Mouse (Mus musculus) neural tube, embryonic 11.5 days (tissue): ENCODE results near the gene Tmem223. TPM values are rescaled to one million over a fixed set of nuclear protein-coding genes. Genes with fewer than 3 reads are reported as not detected.

Experiments used
- ATAC-seq: fragments of 200-750 bp; cut with Nextera tagmentation; 2 replicates; pipeline ENCODE4 v1.8.0; 2017; ENCODE audit warnings: moderate number of reproducible peaks, mild to moderate bottlenecking, moderate TSS enrichment, moderate library complexity; ENCODE audit not compliant: insufficient read depth, low FRiP score, low TSS enrichment
- DNase-seq: peaks from one replicate; pipeline ENCODE4 v3.0.0-alpha.2; 2015; ENCODE audit warnings: low spot score
- H3K27ac ChIP-seq: fragments of 300-500 bp; sonication (generic); 2 replicates; pipeline ENCODE4 v1.5.1; 2014; ENCODE audit warnings: low read depth, mild to moderate bottlenecking, low read length
- H3K27me3 ChIP-seq: fragments of 300-500 bp; sonication (generic); 2 replicates; pipeline ENCODE4 v1.6.1; 2014; ENCODE audit warnings: mild to moderate bottlenecking, low read length, mixed read lengths; ENCODE audit not compliant: control insufficient read depth, insufficient read depth
- H3K36me3 ChIP-seq: fragments of 300-500 bp; sonication (generic); 2 replicates; pipeline ENCODE4 v1.6.1; 2014; ENCODE audit warnings: mild to moderate bottlenecking, low read length, moderate library complexity, mixed read lengths; ENCODE audit not compliant: control insufficient read depth, insufficient read depth
- H3K4me1 ChIP-seq: fragments of 300-500 bp; sonication (generic); 2 replicates; pipeline ENCODE4 v1.6.1; 2014; ENCODE audit warnings: low read length, mixed read lengths; ENCODE audit not compliant: control insufficient read depth, insufficient read depth
- H3K4me2 ChIP-seq: fragments of 300-500 bp; sonication (generic); 2 replicates; pipeline ENCODE4 v1.6.1; 2014; ENCODE audit warnings: low read depth, mild to moderate bottlenecking, moderate library complexity
- H3K4me3 ChIP-seq: fragments of 300-500 bp; sonication (generic); 2 replicates; pipeline ENCODE4 v1.5.1; 2014; ENCODE audit warnings: low read depth, low read length
- H3K9ac ChIP-seq: fragments of 300-500 bp; sonication (generic); 2 replicates; pipeline ENCODE4 v1.6.1; 2014; ENCODE audit warnings: mild to moderate bottlenecking, low read length
- H3K9me3 ChIP-seq: fragments of 300-500 bp; sonication (generic); 2 replicates; pipeline ENCODE4 v1.6.1; 2016; ENCODE audit warnings: low read length; ENCODE audit not compliant: control insufficient read depth
- WGBS: fragments of 180-500 bp; shearing (Covaris S2); extraction: QIAGEN DNeasy Blood & Tissue Kit; methylation state at CpG from one replicate; pipeline ENCODE4 v1.1.7; 2014; 5-methylcytosine and 5-hydroxymethylcytosine counted together
- polyA plus RNA-seq: library from polyadenylated mRNA; unstranded; fragments of >200 nt; fragmentation: Nextera tagmentation; extraction: Ambion mirVana; gene quantifications from 2 replicates; pipeline ENCODE4 v1.2.1, GENCODE M21; 2014

Tmem223 gene
- polyA plus RNA-seq, 1 experiment from 2014 or later = 181 TPM

DNA sequence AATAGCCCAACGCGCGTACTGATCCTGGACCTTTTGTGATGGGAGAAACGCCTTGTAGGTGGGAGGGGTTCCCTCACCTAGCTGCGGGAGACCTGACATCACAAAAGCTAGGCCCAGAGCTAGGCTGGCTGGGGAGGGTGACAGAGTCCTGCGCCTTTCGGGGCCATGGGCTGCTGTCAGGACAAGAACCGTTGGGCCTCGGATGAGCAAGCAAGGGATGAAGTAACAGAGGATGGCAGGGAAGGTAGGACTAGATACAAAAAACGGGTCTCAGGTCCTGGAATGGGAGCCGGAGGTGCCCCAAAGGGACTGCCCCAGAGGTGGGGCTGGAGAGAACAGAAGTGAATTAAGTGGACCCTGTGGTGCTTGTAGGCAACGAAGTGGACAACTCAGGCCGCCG is 30.2 kb upstream of the Tmem223 start, which contains the start of gene 1700092M07Rik:
1700092M07Rik (plus strand) TSS at position 116 of the 400 bp plus-strand sequence.
- peak within 1 kb of the TSS; percentile 96 for H3K4me2 ChIP-seq
- H3K9ac ChIP-seq = peak within 1 kb of the TSS; percentile 56
- H3K36me3 ChIP-seq = peaks cover 1% of the 10 kb centered on the region
- DNase-seq (no peak), ATAC-seq (no peak; the same call in 1 of the 2 replicates)
- peaks cover 13% of the 10 kb centered on the region; the same call in 1 of the 2 replicates for H3K4me1 ChIP-seq
- 74% methylated on average over 14 of the region's 14 CpGs for WGBS
- no peaks in the 10 kb centered on the region for H3K27me3 ChIP-seq
- H3K27ac ChIP-seq = peak within 1 kb of the TSS; percentile 86
- peak within 1 kb of the TSS; percentile 78 for H3K4me3 ChIP-seq
- no peaks in the 10 kb centered on the region for H3K9me3 ChIP-seq

DNA sequence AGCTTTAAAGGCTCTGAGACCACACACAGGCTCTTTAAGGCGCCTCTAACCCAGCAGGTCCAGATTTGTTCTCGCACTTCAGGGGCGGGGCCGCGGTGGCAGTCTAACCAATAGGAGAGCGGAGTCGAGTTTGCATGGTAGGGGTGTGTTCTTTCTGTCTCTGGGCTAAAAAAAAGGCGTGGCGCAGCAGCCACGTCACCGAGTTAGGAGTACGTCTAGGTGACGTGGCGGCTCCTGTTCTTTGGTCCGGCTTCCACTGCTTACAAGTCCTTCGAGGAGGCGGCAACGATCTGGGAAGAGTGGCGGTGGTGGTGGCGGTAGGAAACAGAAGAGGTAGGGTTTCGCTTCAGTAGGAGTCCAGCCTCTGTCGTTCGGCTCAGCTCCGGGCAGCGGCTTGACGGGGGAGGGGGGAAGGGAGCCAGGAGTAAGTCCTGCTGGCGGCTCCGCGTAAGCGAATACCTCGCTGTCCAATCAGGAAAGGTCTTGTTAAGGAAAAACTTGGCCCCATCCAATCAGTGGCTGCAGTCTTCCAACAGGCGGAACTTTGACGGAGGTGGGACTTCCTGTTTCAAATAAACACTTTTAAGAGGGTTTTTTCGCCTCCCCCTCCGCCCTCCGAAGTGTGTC is 29.4 kb upstream of the Tmem223 start, which contains the start of gene Stx5a:
Stx5a (plus strand) TSS at position 171 of the 627 bp plus-strand sequence.
- peaks cover 4% of the 10 kb centered on the region for H3K36me3 ChIP-seq
- H3K27ac ChIP-seq = peak within 1 kb of the TSS; percentile 86
- WGBS = 0% methylated on average over 36 of the region's 36 CpGs
- ATAC-seq = peak; percentile 97
- H3K9ac ChIP-seq = peak within 1 kb of the TSS; percentile 85
- H3K4me3 ChIP-seq = peak within 1 kb of the TSS; percentile 78
- peak within 1 kb of the TSS; percentile 96 for H3K4me2 ChIP-seq
- no peaks in the 10 kb centered on the region for H3K9me3 ChIP-seq
- peak; percentile 96 for DNase-seq
- H3K27me3 ChIP-seq = no peaks in the 10 kb centered on the region
- H3K4me1 ChIP-seq = peaks cover 13% of the 10 kb centered on the region; the same call in 1 of the 2 replicates

DNA sequence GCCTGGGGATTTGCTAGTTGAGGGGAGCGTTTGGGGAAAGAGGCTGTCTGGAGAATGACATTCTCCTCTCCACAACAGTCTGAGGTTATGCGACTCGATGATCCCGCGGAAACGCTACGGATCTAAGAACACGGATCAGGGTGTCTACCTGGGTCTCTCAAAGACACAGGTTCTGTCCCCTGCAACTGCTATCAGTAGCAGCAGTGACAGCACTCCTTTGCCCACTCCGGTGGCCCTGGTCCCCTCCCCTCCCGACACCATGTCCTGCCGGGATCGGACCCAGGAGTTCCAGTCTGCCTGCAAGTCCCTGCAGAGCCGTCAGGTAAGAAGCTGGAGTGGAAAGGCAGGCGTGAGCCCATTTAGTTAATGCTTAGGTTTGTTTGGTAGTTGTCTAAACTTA is 28.6 kb upstream of the Tmem223 start:
- Histone ChIP-seq H3K9ac (peak overlapping the region; percentile 85), H3K36me3 (peaks cover 4% of the 10 kb centered on the region), H3K27ac (0 out of 2 replicates have a peak overlapping the region, but pooled peaks have one; percentile 36), H3K9me3 (no peaks in the 10 kb centered on the region), H3K4me1 (peaks cover 9% of the 10 kb centered on the region; the same call in 1 of the 2 replicates), H3K4me3 (peak overlapping the region; percentile 78), H3K27me3 (no peaks in the 10 kb centered on the region), H3K4me2 (peak overlapping the region; percentile 96)
- DNase-seq (no peak), ATAC-seq (no peak)
- 17% methylated on average over 14 of the region's 14 CpGs for WGBS

DNA sequence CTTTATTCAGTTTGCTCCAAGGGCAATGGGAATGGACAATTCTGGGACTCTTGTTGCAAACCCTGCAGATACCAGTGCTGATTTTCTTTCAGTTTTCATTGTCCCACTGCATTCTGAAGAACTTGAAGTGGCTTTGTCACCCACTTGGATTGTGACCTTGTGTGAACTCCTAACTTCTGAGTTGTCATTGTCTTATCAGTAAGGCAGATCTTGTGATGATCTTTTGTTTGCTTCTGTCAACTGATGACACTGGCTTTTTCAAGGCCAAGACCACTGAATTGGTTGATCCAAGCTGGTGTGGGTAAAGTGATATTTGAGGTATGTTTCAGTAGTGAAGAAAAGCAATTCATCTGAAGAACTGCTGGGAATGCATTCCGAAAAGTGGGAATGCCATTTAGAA is 25.4 kb upstream of the Tmem223 start:
- no peak overlapping the region for H3K27ac ChIP-seq
- no peaks in the 10 kb centered on the region for H3K27me3 ChIP-seq
- H3K4me3 ChIP-seq = no peak overlapping the region
- no peaks in the 10 kb centered on the region for H3K9me3 ChIP-seq
- 90% methylated on average over 1 of the region's 1 CpGs for WGBS
- H3K9ac ChIP-seq = no peak overlapping the region
- DNase-seq (no peak), ATAC-seq (no peak)
- H3K4me1 ChIP-seq = peaks cover 9% of the 10 kb centered on the region; the same call in 1 of the 2 replicates
- no peak overlapping the region for H3K4me2 ChIP-seq
- peaks cover 19% of the 10 kb centered on the region for H3K36me3 ChIP-seq

DNA sequence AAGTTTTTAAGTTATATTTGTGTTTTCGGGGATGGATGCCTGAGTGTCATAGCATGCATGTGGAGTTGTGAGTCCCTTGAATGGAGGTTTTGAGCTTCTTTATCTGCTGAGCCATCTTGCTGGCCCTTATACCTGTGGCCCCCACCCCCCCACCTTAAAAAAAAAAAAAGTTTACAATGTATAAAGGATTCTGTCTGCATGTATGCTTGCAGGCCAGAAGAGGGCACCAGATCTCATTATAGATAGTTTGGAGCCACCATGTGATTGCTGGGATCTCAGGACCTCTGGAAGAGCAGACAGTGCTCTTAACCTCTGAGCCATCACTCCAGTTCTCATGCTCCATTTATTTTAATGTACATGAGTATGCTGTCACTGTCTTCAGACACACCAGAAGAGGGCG is 23.4 kb upstream of the Tmem223 start:
- Histone ChIP-seq H3K9ac (no peak overlapping the region), H3K4me1 (peaks cover 5% of the 10 kb centered on the region; the same call in 1 of the 2 replicates), H3K9me3 (no peaks in the 10 kb centered on the region), H3K36me3 (peaks cover 22% of the 10 kb centered on the region), H3K27me3 (no peaks in the 10 kb centered on the region), H3K27ac (no peak overlapping the region), H3K4me2 (no peak overlapping the region), H3K4me3 (no peak overlapping the region)
- no peak for DNase-seq
- no peak for ATAC-seq
- 69% methylated on average over 2 of the region's 2 CpGs for WGBS

DNA sequence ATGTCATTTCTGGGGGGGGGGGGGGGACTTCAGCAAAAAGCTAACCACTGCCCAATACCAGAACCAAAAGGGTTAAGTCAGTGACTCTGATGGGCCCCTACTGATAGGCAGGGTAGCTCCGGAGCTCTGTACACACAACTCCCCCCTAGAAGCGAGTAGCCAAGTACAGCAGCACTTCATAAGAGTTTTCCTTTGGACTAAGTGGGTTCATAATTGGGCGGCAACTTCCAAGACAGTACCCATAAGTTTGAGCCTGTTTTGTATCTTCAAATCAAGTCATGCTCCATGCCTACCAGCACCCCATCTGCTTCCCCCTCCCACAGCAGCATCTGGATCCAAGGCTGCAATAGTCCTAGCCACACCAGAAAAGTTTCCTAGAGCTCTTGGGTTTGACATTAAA is 15.1 kb upstream of the Tmem223 start:
- H3K4me2 ChIP-seq = no peak overlapping the region
- H3K4me3 ChIP-seq = no peak overlapping the region
- peaks cover 7% of the 10 kb centered on the region; the same call in 1 of the 2 replicates for H3K36me3 ChIP-seq
- H3K4me1 ChIP-seq = peaks cover 7% of the 10 kb centered on the region
- no peaks in the 10 kb centered on the region for H3K27me3 ChIP-seq
- H3K27ac ChIP-seq = no peak overlapping the region
- DNase-seq (no peak), ATAC-seq (no peak)
- H3K9me3 ChIP-seq = no peaks in the 10 kb centered on the region
- WGBS = 74% methylated on average over 3 of the region's 3 CpGs
- H3K9ac ChIP-seq = no peak overlapping the region

DNA sequence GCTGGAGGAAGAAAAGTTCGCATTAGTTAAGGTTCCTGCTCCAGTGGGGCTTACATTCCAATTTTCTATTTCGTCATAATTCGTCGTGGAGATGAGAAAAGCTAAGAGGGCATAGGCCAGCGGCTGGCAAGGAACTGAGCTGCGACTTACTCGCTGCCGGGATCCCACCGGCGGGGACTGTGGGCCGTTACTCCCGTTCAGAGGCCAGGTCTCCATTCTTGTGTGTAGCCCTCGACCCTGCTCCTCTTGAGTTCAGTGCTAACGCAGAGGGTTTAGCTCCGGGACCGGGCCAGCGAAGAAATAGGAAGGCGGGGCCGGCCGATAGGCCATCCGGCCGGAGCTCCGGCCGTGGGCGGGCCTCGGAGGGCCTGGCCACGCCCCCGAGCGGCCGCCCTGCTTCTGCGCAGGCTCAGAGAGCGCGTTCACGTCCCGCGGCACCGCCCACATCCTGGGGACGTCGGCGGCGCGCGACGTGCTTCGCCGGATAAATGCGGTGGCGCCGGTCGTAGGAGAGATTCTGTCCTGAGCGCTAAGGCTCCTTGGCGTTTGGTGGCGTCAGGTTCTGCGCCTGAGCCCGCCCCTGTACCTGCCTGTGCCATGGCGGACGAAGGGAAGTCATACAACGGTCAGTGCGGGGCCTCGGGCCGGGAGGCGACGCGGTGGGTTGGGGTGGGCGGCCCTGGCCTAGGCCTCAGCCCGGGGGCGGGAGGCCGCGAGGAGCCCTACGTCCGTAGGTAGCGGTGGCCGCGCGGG is 14.0 kb upstream of the Tmem223 start, which contains the start of gene Nxf1:
Nxf1 (plus strand) TSS at position 439 of the 753 bp plus-strand sequence.
- DNase-seq (peak; percentile 96), ATAC-seq (peak; percentile 92)
- peak within 1 kb of the TSS; percentile 92 for H3K4me3 ChIP-seq
- H3K4me2 ChIP-seq = peak within 1 kb of the TSS; percentile 77
- H3K27ac ChIP-seq = peak within 1 kb of the TSS; percentile 75
- H3K9me3 ChIP-seq = no peaks in the 10 kb centered on the region
- WGBS = under 1% methylated on average over 71 of the region's 75 CpGs
- H3K9ac ChIP-seq = peak within 1 kb of the TSS; percentile 90
- no peaks in the 10 kb centered on the region for H3K27me3 ChIP-seq
- peaks cover 5% of the 10 kb centered on the region; the same call in 1 of the 2 replicates for H3K36me3 ChIP-seq
- H3K4me1 ChIP-seq = peaks cover 7% of the 10 kb centered on the region

DNA sequence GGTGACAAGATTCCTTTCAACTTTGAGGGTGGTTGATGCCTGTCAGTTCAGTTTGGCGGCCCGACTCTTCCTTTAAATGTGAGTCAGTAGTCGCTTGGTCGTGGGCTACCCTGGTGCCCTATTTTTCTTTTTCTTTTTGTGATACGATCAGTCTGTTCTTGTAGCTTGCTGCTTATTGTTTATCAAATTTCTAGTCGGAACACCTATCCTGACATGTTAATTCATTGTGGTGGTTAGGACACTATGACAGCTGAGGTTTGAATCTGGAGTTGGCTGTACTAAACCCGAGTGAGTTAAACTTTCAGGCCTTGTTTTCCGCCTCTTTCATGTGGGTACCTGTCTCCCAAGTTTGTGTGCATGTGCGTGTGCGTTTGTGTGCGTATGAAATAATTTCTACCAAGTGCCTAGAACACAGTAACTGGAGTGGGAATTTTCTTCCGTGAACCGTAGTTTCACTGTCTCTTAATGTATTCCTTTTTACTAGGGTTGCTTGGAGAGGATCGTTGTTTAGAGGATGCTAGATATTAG is 13.3 kb upstream of the Tmem223 start:
- H3K4me3 ChIP-seq = peak overlapping the region; percentile 92
- H3K4me2 ChIP-seq = peak overlapping the region; percentile 77
- peak overlapping the region; percentile 90 for H3K9ac ChIP-seq
- DNase-seq = no peak
- H3K27ac ChIP-seq = no peak overlapping the region
- 6% methylated on average over 14 of the region's 14 CpGs for WGBS
- ATAC-seq = no peak
- H3K9me3 ChIP-seq = no peaks in the 10 kb centered on the region
- peaks cover 5% of the 10 kb centered on the region; the same call in 1 of the 2 replicates for H3K36me3 ChIP-seq
- H3K4me1 ChIP-seq = peaks cover 7% of the 10 kb centered on the region
- H3K27me3 ChIP-seq = no peaks in the 10 kb centered on the region
